Comparison of ENCODE assay signal across 22 mouse cellular contexts in genomic region chr2:83941792-83942191, GRCm38 (mm10). TPM values are rescaled to one million over a fixed set of nuclear protein-coding genes. Genes with fewer than 3 reads are reported as not detected.
DNase-seq lines count a peak whose midpoint lies in the region; ATAC-seq and TF ChIP-seq lines count a peak whose summit lies in the region.
"Had no signal": no experiment of that assay in that cellular context is flagged by ENCODE, and none has a peak within 500 bp of the region (broad histone marks: within the 10 kb centered on the region; RNA-seq: fewer than 3 reads in every experiment).

No protein-coding gene starts in this region.

- TF ChIP-seq POLR2A in testis, adult 2 months (IDR thresholded peaks at IDR 0.05; ENCODE audit: control insufficient read depth, low read depth, low read length) = no peak

- no peaks in the 10 kb centered on the region for H3K27me3 ChIP-seq in testis, adult 2 months (ENCODE audit: control insufficient read depth, insufficient read depth, low read length)
- H3K27me3 ChIP-seq: forebrain, embryonic 13.5 days; heart, embryonic 13.5 days; hindbrain, embryonic 12.5 days had no signal

- H3K27ac ChIP-seq in testis, adult 2 months (ENCODE audit: control insufficient read depth, insufficient read depth, low read depth, low read length) = no peak overlapping the region
- H3K27ac ChIP-seq: embryonic facial prominence, embryonic 10.5 days; forebrain, embryonic 13.5 days; heart, embryonic 13.5 days had no signal

- peak; percentile 23; the same call in 1 of the 2 replicates for ATAC-seq in megakaryocyte progenitor cell, adult 5-6 weeks (replicated peaks; ENCODE audit: poor library complexity)

- H3K36me3 ChIP-seq in testis, adult 2 months (ENCODE audit: control insufficient read depth, insufficient read depth, low read length) = no peaks in the 10 kb centered on the region
- H3K36me3 ChIP-seq: embryonic facial prominence, embryonic 10.5 days; heart, embryonic 13.5 days; hindbrain, embryonic 12.5 days had no signal

- peaks cover 4% of the 10 kb centered on the region for H3K4me1 ChIP-seq in testis, adult 2 months (ENCODE audit: control insufficient read depth, insufficient read depth, low read length)

- peak overlapping the region; percentile 55 for H3K4me3 ChIP-seq in testis, adult 2 months (ENCODE audit: control insufficient read depth, low read depth, low read length)

- no peak for DNase-seq in testis, postnatal 10 days (ENCODE audit: low spot score)
- peak; percentile 11 for DNase-seq in Muller cell, postnatal 12 days (ENCODE audit: inconsistent ontology term)
- DNase-seq in c-Kit-positive CD71-positive TER-119-positive erythroid progenitor cells, embryonic 14.5 days (ENCODE audit: low spot score) = no peak
- DNase-seq in kidney, adult 18-20 months = no peak
- DNase-seq: adrenal gland, postnatal 25 days had no signal

- no peak for TF ChIP-seq CTCF in testis, adult 2 months (IDR thresholded peaks at IDR 0.05; ENCODE audit: control insufficient read depth, insufficient read depth, insufficient replicate concordance, low read depth, low read length)

RNA-seq across cellular contexts. Expression of gene Zswim2, which starts 0.8 kb away (rescaled TPM):
- polyA plus RNA-seq in testis, adult 2 months (2012; rRNA removed) = 50.4 and 63.8 TPM in 2 replicates
- not detected in 2 replicates for total RNA-seq in megakaryocyte progenitor cell, adult 5-6 weeks (2015)
- not detected in 2 replicates for total RNA-seq in megakaryocyte progenitor cell, adult 5-6 weeks (2017)
- total RNA-seq: adrenal gland, adult 2 months; adrenal gland, postnatal 25 days; gastrocnemius, adult 18-20 months; gastrocnemius, postnatal 14 days; heart, postnatal 4 days; MEL had no signal
- polyA plus RNA-seq: adrenal gland, adult 2 months; embryonic facial prominence, embryonic 10.5 days; forebrain, embryonic 13.5 days; forebrain, postnatal 0 days; gonadal fat pad, adult 2 months; heart, embryonic 13.5 days; heart, postnatal 0 days; hindbrain, embryonic 12.5 days; hindbrain, embryonic 16.5 days; intestine, embryonic 14.5 days had no signal

RNA-seq across cellular contexts. Expression of gene Gm13698, which starts 13.7 kb away (rescaled TPM):
- polyA plus RNA-seq in testis, adult 2 months (2012; rRNA removed) = 0.06 and 0.07 TPM in 2 replicates
- total RNA-seq in megakaryocyte progenitor cell, adult 5-6 weeks (2015) = not detected in 2 replicates
- 0.07 and 0.08 TPM in 2 replicates for total RNA-seq in megakaryocyte progenitor cell, adult 5-6 weeks (2017)
- total RNA-seq: forebrain, postnatal 0 days had no signal
- polyA plus RNA-seq: adrenal gland, adult 2 months; embryonic facial prominence, embryonic 10.5 days; embryonic facial prominence, embryonic 14.5 days; forebrain, embryonic 13.5 days; forebrain, postnatal 0 days; gonadal fat pad, adult 2 months; heart, embryonic 13.5 days; heart, postnatal 0 days; hindbrain, embryonic 12.5 days; hindbrain, embryonic 16.5 days; intestine, embryonic 14.5 days had no signal

RNA-seq across cellular contexts. Expression of gene Gm13693, which starts 19.5 kb away (rescaled TPM):
- polyA plus RNA-seq in testis, adult 2 months (2012; rRNA removed) = 0.06 and 0.07 TPM in 2 replicates
- not detected in 2 replicates for total RNA-seq in megakaryocyte progenitor cell, adult 5-6 weeks (2015)
- 0.07 and 0.08 TPM in 2 replicates for total RNA-seq in megakaryocyte progenitor cell, adult 5-6 weeks (2017)
- total RNA-seq: forebrain, postnatal 0 days had no signal
- polyA plus RNA-seq: adrenal gland, adult 2 months; embryonic facial prominence, embryonic 10.5 days; embryonic facial prominence, embryonic 14.5 days; forebrain, embryonic 13.5 days; forebrain, postnatal 0 days; gonadal fat pad, adult 2 months; heart, embryonic 13.5 days; heart, postnatal 0 days; hindbrain, embryonic 12.5 days; hindbrain, embryonic 16.5 days; intestine, embryonic 14.5 days had no signal

RNA-seq across cellular contexts. Expression of gene Gm13695, which starts 25.3 kb away (rescaled TPM):
- 0.06 and 0.07 TPM in 2 replicates for polyA plus RNA-seq in testis, adult 2 months (2012; rRNA removed)
- total RNA-seq in megakaryocyte progenitor cell, adult 5-6 weeks (2015) = not detected in 2 replicates
- not detected in 2 replicates for total RNA-seq in megakaryocyte progenitor cell, adult 5-6 weeks (2017)
- total RNA-seq: adrenal gland, postnatal 25 days; forebrain, postnatal 0 days; heart, postnatal 4 days had no signal
- polyA plus RNA-seq: adrenal gland, adult 2 months; embryonic facial prominence, embryonic 10.5 days; embryonic facial prominence, embryonic 14.5 days; forebrain, embryonic 13.5 days; forebrain, postnatal 0 days; gonadal fat pad, adult 2 months; heart, embryonic 13.5 days; heart, postnatal 0 days; hindbrain, embryonic 12.5 days; hindbrain, embryonic 16.5 days; intestine, embryonic 14.5 days had no signal

RNA-seq across cellular contexts. Expression of gene Gm13696, which starts 31.1 kb away (rescaled TPM):
- polyA plus RNA-seq in testis, adult 2 months (2012; rRNA removed) = 0.06 and 0.07 TPM in 2 replicates
- not detected in 2 replicates for total RNA-seq in megakaryocyte progenitor cell, adult 5-6 weeks (2015)
- 0.07 and 0.08 TPM in 2 replicates for total RNA-seq in megakaryocyte progenitor cell, adult 5-6 weeks (2017)
- total RNA-seq: forebrain, postnatal 0 days had no signal
- polyA plus RNA-seq: adrenal gland, adult 2 months; embryonic facial prominence, embryonic 10.5 days; embryonic facial prominence, embryonic 14.5 days; forebrain, embryonic 13.5 days; forebrain, postnatal 0 days; gonadal fat pad, adult 2 months; heart, embryonic 13.5 days; heart, postnatal 0 days; hindbrain, embryonic 12.5 days; hindbrain, embryonic 16.5 days; intestine, embryonic 14.5 days had no signal
